Mouse (Mus musculus) hindlimb bud, embryonic 11.5 days (tissue): ENCODE results near the gene Zfp865.
"Not testable (repeated sequence)": the region's sequence is repeated elsewhere in the genome, so short reads cannot be mapped to it uniquely, and the experiment has no call there.

Experiments used
- DNase-seq: peaks from one replicate; pipeline ENCODE4 v3.0.0-alpha.2; 2012; ENCODE audit warnings: low read depth, low spot score; ENCODE audit errors: extremely low spot score

The Zfp865 gene

DNA sequence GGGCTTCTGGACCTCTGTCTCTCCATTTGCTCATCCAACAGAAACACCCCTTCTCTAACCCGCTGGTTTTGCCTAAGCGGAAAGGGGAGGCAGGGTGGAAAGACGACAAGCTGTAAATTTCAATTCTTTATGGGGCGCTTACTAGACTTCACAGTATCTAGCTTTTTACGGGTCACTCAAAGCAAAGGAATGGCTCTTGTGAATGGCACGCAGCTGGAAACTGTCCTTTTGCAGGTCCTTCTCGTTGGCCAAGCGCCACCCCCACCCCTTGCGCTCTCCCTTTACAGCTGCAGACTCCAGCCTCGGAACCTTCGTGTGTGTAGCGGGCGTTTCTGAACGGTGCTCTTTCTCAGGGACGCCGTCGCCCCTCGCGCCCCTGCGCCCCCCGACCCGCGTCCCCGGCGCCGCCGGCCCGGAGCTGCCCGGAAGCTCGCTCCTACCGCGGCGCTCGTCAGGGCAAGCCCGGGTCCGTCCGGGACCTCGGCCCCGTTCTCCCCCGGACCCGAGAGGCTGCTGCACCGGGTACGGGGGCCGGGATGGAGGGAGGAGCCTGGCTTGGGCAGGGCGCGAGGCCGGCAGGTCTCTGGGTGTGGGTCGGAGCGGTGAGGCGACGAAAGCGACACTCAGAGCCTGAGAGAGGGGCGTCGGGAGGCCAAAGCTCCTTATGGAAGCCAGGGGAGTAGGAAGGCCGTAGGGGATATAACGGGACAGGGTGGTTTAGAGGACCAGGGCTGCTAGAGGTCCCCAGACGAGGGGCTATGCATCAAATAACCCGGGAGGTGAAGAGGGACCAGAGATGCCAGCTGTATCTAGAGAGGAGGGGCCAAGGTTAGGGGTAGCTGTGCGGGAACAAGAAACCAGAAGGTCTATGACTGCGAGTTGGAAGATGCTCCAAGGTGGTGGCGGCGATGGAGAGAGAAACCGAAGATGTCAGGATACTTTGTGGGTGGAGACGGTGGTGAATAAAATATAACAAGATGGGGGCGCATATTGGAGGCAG lies 31.3 kb downstream of the Zfp865 start, which contains the start of gene Zfp580:
Zfp580 (plus strand) TSS at position 346 of the 1,000 bp plus-strand sequence.
- DNase-seq, result no peak

DNA sequence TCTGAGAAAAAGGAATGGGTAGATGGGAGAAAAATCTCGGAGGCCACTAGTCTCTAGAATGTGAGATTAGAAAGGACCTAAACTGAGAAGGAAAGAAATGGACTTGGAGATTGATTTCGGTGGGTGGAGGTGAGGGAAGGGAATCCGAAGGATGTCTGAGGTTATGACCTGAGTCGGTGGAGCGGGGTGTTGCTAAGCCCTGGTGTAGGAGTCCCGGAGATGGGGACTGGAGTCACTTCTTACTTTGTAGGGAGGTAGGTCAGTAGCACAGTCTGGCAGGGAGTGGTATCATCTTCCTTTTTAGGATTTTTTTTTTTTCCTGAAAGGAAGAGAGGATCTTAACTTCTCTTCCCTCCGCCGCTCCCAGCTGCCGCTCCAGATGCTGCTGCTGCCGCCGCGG lies 32.3 kb downstream of the Zfp865 start:
- no peak for DNase-seq

DNA sequence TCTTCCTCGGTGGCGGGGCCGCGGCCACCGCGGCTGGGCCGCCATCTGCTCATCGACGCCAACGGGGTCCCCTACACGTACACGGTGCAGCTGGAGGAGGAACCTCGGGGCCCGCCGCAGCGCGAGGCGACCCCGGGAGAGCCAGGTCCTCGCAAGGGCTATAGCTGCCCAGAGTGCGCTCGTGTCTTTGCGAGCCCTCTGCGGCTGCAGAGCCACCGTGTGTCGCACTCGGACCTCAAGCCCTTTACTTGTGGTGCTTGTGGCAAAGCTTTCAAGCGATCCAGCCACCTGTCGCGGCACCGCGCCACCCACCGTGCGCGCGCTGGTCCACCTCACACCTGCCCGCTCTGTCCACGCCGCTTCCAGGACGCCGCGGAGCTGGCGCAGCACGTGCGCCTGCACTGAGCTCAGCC lies 32.8 kb downstream of the Zfp865 start:
- no peak for DNase-seq

DNA sequence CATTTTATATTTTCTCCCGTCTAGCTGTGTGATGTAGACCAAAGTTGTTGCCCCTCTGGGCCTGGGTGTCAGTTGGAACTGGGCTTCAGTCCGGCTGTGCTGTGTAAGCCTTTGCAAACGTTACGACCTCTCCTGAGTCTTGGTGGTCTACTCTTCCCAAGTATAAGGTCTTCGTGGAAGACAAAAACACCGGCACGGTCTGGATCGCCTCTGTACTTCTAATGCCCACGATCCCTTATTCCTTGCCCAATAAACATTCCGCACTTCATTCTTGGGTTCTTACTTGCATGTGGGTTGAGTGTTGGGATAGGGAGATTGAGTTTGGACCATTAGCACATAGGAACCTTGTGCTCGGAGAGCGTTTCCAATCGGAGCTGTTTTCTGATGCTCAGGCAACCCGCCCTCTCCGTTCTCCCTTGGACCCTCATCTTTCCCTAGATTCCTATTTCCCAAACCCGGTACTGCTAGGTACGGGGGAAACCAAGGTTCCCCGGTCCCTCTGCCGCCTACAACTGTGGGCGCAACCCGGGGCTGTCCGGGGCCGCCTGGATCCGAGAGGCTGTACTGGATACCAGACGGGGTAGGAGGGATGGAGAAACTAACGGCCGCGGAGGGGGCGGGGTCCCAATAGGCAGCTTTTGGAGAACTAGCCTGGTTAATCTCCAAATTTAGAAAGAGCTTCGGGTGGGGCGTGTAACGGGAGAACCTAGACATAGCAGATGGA lies 33.4 kb downstream of the Zfp865 start:
- no peak for DNase-seq

DNA sequence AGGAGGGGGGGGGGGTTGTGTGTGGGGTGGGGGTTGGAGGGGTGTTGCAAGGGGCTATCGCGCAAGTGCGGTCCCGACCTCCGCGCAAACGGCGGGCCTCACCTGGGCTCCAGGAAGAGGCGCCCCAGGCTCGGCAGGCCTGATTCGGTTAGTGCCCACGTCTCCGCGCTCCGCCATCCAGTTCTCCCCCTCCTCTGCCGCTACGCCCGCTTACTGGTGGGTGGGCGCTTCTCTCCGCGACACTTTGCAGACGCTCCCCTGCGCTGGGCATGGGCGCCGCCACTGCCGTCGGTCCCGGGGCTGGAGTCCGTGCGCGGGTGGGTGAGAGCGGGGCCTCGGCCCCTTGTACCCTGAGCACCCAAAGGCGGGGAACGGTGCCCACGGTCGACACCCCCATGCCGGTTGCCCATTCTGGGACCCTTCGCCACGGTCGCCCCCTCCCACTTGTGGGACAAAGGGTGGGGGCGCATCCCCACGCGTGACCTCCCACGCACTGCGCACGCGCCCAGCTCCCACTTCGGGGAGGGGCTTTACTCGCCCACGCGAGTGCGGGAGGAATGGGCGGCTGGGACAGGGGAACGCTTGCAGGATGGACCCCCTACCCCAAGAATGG lies 36.6 kb downstream of the Zfp865 start:
- DNase-seq, result no peak

DNA sequence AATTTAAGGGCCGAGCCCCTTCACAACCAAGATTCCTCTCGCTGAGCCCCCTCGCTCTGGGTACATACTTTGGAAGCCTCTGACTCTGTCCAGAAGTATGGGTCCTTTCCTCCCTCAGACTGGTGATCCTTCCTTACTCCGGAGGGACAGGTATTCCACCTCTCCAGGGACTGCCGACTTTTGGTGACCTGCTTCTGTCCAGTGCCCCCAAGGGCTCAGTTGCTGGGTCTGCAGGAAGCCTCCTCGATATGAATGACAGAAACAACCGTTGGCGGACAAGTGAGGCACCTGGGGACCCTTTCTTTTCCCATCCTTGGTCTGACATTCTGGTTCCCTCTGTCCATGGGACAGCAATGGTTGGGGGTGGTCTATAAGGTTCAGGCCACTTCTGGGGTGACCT lies 37.2 kb downstream of the Zfp865 start:
- DNase-seq, result no peak

DNA sequence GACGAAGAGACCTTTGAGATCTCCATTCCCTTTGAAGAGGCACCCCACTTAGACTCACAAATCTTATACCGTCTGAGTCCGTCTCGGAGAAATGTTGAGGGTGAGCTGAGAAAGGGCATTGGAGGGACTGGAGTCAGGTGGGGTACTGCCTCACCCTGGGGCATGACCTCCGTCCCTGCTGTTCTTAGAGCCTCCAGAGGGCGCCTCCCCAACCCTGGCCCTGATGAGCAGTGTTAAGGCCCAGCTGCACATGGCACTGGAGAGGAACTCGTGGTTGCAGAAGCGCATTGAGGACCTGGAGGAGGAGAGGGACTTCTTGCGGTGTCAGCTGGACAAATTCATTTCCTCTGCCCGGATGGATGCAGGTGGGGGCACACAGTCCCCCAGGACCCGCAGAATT lies 37.6 kb downstream of the Zfp865 start:
- DNase-seq, result no peak

DNA sequence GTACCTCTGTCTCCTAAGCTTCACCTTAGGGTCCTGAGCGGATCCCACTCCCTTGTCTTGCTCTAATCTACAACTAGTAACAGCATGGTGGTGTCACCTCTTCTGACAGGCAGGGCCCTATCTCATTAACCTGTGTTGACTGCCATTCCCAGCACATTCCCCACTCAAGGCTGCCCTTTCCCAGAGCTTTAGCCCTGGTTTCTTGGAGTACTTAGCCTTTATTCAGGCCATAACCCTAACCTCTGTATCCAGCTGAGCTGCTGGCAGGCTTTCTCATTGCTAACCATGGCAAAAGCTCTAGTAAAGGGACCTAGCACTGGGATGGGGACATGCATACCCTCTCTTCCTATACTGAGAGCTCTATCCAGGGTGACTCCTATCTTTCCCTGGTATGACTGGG lies 38.5 kb downstream of the Zfp865 start:
- DNase-seq, result no peak

DNA sequence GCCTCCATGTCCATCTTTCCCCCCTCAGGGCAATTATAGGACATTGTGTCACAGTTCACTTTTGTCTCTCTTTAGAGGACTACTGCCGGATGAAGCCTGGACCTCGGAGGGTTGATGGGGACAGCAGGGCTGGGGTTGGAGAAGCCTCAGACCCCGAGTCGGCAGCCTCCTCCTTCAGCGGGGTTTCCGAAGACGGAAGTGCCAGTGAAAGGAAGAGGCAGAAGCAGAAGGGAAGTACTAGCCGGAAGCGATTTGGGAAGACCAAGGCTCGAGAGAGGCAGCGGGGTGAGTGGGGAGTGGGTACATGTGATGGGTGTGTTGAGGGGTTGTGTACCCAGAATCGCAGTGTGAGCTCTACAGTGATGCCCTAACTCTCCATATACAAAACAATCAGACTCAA lies 39.2 kb downstream of the Zfp865 start:
- no peak for DNase-seq

DNA sequence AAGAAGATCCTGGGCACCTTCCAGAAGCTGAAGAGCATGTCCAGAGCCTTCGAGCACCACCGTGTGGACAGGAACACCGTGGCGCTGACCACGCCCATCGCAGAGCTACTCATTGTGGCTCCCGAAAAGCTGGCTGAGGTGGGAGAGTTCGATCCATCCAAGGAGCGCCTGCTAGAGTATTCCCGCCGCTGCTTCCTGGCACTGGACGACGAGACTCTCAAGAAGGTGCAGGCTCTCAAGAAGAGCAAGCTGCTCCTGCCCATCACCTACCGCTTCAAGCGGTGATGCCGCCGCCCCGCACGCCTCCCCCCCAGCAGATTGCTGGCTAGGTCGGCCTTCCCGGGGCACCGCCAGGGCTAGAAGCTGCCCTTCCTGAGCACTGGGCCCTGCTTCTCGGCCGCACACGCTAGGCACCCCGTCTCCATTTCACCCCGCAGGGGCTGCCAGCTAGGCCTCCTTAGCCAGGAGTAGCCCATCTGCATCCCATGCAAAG lies 40.1 kb downstream of the Zfp865 start:
- no peak for DNase-seq

DNA sequence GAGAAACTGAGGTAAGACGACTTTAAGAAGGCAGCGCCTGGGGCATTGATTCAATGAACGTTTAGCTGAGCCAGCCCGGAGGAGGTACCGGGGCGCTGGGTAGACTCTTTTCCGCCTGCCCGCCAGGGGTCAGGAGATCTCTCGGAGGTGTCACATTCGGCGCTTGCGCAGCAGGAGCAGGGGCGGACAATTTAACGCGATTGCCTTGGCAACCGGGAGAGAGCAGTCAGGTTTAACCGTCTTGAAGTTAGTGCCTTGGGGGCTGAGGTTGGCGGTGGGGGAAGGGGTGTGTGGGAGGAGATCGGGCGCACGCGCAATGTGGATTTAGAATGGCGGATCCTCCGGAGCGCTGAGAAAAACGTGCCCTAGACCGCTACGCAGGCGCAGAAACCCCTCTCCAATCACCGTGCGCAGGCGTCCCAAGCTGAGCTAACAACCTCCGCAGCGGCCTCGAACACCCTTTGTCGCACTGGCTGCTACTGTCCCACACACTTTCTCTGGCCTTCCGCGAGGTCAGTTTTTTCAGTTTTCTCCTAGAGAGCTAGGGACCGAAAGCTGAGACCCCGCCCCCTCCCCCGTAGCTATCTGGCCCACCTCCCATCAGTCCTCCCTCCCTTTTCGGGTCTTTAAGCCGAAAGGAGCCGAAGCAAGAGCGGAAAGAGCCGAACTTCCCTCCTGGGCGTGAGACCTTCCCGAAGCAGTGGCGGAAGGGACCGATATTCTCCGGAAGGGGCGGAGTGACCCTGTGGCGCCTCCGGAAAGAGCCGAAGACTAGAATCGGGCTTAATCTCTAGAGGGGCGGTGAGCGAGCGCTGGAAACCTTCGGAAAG lies 41.0 kb downstream of the Zfp865 start:
- DNase-seq, result peak; percentile 99

DNA sequence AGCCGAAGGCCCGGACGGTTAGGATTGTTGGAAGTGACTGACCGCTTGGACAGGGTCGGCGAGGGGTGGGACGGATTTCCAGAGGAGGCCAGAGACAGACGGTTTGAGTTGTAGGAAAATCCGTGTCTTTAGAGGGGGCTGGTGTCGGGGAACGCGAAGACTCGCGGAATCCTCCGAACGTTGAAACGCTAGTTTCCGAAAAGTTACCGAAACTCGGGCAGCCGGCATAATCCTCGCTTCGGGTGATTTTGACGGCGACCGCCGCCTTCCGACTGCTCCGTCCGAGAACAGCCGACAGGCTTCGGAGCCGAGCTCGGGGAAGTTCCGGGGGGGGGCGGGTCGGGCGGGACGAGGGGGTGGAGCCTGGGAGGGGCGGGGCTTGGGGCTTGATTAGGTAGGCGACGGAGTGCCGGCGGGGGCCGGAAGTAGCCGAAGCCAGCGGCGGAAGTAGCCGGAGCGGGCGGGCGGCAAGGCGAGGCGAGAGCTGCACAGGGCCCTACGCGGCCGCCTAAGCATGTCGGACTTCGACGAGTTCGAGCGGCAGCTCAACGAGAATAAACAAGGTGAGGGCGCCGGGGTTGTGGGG lies 41.7 kb downstream of the Zfp865 start, which contains the start of gene U2af2:
U2af2 (plus strand) TSS at position 370 of the 586 bp plus-strand sequence.
- DNase-seq, result no peak

DNA sequence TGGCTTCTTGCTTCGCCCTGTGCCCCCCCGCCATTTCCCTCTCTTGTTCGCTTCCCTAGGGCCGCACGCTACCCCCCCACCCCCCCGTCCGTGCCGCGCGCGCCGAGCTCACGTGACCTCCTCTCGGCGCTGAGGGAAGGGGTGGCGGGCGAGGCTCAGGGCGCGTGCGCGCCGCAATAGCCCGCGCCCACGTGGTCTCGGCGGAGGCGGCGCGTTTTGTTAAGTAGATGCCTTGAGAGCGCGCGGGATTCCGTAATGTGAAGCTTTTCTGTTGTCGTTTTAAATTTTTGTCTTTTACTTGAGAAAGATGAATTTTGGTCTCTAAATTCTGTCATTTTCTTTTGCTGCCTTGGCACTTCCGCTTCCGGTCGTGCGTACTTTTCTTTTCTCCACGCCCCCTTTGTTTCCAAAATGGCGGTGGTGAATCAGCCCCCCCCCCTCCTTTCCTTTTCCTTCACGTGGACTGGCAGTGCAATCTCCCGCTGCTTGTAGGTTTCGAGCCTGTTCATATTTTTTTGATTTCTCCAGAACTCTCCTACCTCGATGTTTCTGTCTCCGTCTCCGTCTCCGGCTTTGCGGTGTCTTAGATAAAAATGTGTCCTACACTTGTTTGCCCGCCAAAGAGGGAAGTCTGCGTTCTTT lies 42.3 kb downstream of the Zfp865 start:
- DNase-seq, result peak; percentile 82

DNA sequence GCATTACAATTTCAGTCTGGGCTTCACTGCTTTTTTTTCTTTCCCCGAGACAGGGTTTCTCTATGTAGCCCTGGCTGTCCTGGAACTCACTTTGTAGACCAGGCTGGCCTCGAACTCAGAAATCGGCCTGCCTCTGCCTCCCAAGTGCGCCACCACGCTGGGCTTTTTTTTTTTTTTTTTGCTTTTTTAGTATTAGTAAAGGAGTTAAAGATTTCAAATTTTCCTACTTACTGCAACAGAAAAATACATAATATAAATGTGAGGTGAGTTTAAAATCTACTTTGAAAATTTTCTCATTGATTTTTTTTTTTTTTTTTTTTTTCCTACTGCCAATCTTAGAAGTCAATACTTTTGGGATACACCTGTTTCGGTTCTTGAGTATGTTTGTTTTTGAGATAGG lies 44.7 kb downstream of the Zfp865 start:
- no peak for DNase-seq

DNA sequence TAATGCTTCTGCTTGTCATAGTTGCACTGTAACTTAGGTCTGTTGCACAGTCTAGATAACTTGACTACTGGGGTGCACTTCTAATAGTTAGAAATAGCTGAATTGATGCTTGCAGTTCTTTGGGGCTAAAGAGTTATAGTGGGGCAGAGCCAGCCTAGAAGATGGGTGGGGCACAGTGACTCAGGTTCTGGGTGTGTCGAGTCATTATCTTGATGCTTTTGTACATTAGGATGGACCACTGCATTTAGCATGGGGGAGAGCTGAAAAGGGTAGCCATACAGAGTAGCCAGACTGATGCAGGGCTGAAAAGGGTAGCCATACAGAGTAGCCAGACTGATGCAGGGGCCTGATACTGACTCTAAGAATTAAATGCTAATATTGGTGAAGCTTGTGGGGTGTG lies 53.4 kb downstream of the Zfp865 start:
- no peak for DNase-seq

DNA sequence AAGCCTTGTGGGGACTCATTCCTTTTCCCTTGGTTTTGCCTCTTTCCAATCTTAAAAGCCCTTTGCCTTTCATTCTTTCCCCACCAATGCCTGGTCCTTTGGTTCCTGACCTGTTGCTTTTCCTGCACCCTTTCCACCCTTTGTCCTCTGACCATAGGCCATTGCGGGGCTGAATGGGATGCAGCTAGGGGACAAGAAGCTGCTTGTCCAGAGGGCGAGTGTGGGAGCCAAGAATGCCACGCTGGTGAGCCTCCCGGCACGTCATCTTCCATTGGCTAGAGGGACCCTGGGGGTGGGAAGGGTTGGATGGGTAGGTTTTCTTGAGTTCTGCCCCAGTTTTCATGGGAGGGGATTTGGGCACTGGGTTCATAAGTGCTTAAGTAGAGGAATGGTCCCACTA lies 54.8 kb downstream of the Zfp865 start:
- no peak for DNase-seq

DNA sequence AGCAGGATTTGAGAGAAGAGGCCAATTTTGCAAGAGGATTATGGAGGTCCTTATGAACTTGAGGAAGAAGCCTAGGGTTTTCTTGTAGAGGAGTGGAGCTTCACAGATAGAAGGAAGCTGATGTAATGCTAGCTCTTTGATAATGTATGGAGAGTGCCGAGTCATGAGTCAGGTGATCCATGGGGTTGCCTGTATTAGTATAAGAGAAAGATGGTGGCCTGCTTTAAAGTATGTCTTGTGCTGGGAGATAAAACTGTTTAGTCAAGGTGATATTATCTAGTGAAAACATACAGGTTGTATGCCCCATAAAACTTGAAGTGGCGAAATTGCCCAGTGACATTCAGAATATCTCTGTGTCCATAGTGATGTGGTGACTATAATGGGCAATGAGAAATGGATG lies 56.8 kb downstream of the Zfp865 start:
- no peak for DNase-seq

DNA sequence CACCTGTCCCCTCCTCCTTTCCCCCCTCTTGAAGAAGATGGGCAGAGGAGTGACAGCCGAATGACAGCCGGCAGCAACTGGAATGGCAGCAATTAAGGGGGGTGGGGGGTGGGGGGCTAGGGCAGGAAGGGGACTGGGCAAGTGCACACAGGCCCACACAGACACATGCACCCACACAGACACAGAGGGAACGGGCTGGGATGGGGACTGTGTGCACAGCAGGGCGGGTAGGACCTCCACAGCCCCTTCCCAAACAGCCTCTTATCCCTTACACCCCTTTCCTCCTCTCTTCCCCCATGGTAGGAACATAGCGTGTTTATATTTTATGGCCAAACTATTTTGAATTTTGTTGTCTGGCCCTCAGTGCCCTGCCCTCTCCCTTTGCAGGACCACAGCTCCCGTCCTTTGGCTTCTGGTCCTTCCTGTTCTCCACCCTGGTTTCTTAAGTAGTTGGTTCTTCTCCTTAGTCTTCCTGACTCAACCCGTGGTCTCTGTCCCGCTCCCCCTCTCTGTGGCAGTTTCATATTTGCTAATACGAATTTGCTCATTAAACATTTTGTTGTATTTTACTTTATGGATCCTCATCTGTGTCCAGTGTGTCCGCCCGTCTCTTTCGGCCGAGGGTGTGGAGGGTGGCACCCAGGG lies 59.3 kb downstream of the Zfp865 start:
- DNase-seq, result not testable (repeated sequence)
